Mouse (Mus musculus): Measurements from ENCODE around the gene Cdk20. TPM values are rescaled to one million over a fixed set of nuclear protein-coding genes. Genes with fewer than 3 reads are reported as not detected.

Gene Cdk20
- total RNA-seq (2014; fragmentation: Nextera tagmentation), result 1.5 and 4.1 TPM in 2 replicates
- 2.5 and 3.3 TPM in 2 replicates for total RNA-seq (2017)

DNA sequence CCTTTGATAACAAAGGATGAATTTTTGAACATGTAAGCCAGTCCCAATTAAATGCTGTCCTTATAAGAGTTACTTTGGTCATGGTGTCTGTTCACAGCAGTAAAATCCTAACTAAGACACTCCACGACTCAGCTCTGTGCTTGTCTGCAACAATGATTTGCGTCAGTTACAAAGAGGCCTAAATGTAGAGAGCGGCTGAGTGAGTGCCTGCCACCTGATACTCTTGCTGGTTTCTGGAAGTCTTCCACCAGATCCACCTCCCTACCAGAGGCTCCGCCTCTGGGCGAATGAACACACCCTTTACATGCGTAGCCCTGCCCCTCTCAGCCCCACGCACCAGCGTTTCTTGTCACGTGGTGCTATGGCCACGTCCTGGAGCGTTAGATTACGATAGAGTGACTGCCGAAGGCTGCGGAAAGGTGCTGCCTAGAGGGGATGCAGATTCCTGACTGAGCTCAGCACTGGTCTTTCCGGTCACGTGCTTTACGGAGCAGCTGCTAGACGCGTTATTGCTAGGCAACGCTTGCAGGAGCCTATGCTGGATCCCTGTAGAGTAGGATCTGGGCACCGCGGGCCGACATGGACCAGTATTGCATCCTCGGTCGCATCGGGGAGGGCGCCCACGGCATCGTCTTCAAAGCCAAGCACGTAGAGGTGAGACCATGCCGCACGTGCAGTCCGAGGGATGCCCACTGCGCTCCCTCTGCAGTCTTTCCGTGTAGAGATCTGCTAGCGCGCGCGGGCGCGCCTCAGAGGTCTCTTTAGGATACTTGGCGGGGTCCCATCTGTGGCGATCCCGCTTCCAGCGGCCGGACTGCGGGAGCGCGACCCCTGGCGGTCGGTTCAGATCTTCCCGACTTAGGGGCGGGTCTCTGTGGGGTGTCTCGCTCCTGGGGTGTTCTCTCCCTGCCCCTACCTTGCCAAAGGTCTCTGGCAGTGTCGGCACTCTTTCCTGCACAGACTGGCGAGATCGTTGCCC, at the start of gene Cdk20:
Gene Cdk20, plus strand, starts transcription at position 298 of the 979 bp plus-strand sequence.
- ATAC-seq (replicated peaks; ENCODE audit: poor library complexity, severe bottlenecking), result peak; percentile 91

DNA sequence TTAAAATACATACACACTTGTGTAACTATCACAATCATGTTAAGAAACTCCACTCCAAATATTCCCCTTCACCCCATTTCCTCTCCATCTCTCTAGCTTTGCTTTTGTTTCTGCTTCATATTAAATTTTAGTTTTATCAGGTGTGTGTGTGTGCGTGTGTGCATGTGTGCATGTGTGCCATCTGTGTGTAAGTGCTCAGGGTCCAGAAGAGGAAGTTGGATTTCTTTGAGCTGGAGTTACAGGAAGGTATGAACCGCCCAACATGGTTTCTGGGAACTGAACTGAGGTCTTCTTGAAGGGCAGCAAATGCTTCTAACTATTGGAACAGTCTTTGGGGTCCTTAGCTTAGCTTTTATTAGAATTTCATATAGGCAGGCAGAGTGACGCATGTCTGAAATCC, 47.2 kb upstream of the Cdk20 start:
- peak; percentile 63 for ATAC-seq (replicated peaks; ENCODE audit: poor library complexity, severe bottlenecking)

DNA sequence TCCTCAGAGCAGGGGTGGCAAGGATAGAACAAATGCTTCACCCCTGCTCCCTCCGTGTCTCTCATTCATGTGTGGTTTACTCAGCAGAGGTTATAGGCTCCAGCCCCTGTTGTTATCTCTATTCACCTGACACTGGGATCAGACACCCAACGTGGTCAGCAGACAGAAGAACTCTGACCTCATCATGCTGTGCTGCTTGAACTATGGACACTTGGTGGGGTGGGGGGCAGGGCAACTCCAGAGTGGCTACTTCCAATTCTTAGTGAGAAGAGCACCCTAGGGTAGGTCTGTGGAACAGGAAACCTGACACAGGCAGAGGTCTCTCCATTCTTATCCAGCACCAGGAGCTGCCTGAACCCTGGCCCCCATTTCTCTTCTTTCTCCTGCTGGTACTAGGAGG, 46.1 kb upstream of the Cdk20 start:
- no peak for ATAC-seq (replicated peaks; ENCODE audit: poor library complexity, severe bottlenecking)

DNA sequence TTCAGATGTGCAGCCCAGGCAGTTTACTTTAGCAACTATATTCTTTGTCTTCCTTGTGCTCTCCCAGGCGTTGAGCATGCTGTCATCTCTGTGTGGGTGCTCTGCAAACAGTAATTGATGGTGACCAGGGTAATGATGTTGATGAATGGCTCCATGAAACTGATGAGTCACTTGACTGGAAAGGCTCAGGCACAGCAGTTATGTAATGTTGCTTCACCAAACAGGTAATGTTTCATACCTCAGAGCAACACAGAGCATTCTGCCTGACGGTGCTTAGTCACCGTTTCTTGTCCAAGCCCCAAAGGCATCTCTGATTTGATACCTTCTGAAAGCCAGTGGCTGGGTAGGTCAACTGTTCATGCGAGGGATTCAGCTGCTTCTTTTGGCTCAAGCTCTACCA, 43.7 kb upstream of the Cdk20 start:
- ATAC-seq (replicated peaks; ENCODE audit: poor library complexity, severe bottlenecking), result no peak

DNA sequence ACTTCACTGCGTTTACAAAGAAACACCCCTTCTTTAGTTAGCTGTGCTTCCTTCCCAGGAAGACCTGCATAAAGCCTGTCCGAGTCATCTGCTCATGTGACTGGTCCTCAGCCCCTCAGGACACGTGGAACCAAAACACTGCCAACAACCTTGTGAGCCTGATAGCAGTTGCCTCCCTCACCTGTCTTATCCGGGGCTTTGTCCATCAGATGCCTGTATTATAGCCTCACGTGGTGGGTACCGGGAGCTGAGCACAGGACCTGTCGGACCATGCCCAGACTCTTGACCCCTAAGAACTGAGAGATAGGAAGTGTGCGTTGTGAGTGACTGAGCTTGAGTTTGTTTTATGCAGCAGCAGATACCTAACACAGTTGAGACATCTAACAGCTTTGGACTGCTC, 35.1 kb upstream of the Cdk20 start:
- ATAC-seq (replicated peaks; ENCODE audit: poor library complexity, severe bottlenecking), result no peak

DNA sequence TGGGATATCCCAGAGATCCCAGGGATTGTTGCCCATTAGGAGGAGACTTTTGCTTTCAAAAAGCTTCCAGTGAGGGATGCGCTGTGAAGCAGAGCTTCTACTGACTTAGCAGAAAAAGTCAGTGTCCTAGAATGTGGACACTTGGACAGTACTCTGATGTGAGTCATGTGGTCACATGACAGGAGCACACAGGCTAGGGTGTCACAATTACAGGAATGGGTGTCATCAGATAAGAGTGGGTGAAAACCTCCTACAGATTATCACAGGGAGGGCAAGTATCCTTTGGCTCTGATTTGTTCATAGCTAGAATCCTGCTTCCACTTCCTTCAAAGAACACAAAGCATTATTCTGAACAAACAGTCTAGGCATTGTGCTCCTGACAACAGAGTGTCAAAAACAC, 34.0 kb upstream of the Cdk20 start:
- ATAC-seq (replicated peaks; ENCODE audit: poor library complexity, severe bottlenecking), result peak; percentile 33

DNA sequence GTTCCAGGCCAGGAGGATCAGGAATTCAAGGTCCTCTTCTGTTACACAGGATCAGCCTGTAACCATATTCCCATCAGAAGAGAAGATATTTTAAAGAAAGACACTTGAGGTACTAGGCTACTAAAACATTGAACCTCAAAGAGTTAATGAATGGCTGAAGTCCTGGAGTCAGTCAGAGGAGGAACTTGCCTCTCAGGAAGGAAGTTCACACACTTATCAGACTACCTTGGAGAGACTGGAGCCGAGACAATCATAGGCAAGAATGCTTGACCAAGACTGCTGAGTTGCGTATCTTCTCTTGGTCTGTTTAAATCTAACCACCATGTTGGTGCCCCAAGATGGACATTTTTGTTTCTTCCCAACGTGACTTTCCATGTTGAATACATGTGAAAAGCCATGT, 32.2 kb upstream of the Cdk20 start:
- ATAC-seq (replicated peaks; ENCODE audit: poor library complexity, severe bottlenecking), result no peak

DNA sequence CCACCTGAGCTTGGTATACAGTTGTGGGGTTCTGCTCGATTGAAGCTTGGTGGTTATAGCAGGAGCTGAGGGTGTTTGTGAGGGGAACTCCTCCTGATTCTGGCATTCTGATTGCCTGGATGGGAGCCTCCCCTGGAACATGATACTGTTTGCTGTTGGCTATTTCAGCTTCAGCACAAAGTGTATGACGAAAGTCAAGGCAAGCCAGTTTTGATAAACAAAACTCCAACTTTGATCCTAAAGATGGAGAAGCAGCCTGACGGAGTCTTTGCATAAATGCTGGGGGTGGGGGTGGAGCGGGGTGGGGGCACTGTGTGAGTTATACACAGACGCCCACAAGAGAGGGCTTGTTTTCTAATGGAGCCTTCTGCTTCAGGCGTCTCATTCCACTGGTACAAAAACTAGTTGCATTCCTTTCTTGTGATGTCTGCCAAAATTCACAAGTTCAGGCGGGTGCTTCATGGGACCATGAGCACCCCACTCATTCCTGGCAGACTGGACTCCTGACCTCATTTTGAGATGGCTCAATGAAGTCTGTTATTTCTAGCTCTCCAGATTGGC, 31.2 kb upstream of the Cdk20 start:
- ATAC-seq (replicated peaks; ENCODE audit: poor library complexity, severe bottlenecking), result no peak

DNA sequence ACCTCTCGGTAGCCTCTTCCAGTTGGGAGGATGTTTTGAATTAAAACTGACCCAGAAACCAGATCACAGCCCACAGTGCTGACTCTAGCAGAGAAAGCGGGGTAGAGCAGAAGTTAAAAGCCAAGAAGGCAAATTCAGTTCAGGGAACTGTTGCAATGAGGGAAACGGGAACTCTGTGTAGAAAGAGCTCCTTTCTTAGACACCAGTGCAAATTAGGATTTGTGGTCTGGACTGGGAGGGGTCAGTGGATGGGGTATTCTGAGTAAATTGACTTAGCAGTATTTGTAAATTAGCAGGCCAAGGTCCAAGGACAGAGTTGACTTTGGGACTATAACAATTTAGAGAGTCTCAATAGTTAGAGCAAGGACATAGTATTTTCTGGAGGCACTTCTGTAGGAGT, 30.1 kb upstream of the Cdk20 start:
- ATAC-seq (replicated peaks; ENCODE audit: poor library complexity, severe bottlenecking), result peak; percentile 93

DNA sequence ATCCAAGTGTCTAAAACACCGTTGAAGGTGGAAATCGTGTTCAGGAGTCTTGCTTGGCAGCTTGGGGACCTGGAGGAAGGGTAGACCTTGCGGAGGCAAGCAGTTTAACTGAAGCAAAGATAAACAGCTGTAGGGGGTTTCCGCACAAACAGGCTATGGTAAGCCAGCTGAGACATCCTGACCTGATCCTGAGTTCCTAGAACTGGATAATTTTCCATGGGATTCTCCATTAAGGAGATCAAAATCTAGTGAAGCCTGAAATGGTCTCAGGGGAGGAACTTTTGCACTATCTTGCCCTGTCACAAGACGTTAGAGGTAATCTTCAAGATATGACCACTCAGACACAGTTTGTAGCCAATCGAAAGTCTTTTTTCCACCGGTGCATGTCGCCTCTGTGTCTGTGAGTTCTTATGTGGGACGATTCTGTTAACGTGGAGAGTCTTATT, 29.6 kb upstream of the Cdk20 start:
- ATAC-seq (replicated peaks; ENCODE audit: poor library complexity, severe bottlenecking), result no peak

DNA sequence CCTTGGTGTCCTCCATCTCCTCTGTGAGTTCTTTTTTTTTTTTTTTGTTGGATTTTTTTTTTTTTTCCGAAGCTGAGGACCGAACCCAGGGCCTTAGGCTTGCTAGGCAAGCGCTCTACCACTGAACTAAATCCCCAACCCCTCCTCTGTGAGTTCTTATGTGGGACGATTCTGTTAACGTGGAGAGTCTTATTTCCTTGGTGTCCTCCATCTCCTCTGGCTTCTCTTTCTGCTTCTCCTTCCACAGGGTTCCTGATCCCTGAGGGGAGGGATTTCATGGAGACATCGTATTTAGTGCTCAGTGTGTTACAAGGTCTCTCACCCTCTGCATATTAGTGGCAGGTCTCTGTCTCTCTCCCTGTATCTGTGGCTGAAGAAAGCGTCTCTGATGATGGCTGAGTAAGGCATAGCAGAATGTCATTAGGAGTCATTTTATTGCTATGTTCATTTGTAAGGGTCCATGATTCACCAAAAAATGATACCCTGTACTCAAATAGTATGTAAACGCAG, 29.1 kb upstream of the Cdk20 start:
- no peak for ATAC-seq (replicated peaks; ENCODE audit: poor library complexity, severe bottlenecking)

DNA sequence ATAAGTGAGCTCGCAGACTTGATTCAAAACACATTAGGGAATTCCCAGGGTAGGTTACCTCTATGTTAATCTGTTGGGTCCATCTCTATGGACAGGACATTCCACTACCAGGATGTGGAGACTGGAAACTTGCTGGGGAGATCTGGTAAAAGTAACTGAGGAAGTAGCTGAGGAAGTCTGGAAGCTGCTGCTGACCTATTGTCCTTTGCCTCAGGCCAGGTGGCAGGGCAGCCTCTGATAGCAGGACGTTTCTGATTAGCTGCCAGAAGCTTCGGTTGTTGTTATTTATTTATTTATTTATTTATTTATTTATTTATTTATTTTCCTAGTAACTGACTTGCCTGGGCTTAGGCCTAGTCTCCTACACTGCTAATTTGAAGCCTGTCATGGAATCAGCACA, 28.6 kb upstream of the Cdk20 start:
- no peak for ATAC-seq (replicated peaks; ENCODE audit: poor library complexity, severe bottlenecking)

DNA sequence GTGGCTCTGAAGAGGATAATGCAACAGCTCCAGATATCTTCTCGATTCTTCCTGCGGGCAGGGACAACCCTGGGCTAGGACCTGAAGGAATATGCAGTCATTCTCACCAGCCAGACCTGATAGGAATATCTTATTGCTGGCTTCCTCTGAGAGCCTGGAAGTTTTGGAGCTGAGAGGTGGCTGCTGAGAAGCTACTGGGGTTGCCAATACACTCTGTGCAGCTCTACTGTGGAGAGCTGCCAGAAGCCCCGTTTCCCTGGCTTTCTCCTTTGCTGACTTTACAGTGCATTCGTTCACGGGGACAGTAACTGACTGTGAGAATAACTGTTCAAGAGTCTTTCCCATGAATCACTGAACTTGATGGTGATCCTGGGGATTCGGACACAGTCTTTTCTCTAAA, 26.6 kb upstream of the Cdk20 start:
- ATAC-seq (replicated peaks; ENCODE audit: poor library complexity, severe bottlenecking), result no peak

DNA sequence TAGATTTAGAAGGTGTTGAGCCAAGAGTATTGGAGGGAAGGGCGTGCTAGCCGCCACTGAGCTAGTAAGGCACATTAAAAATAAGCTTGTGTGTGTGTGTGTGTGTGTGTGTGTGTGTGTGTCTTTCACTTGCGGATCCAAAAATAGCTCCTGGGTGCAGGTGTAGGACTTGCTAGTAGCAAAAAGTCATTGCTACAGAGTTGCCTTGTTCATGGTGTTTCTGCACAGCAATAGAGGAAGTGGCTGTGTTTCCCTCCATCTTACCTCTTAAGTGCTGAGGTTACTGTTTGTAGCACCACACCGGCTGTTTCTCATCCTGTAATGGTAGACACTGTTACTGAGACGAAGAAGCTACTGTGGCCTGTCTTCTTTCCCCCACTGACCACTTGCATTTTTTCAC, 24.1 kb upstream of the Cdk20 start:
- ATAC-seq (replicated peaks; ENCODE audit: poor library complexity, severe bottlenecking), result peak; percentile 90

DNA sequence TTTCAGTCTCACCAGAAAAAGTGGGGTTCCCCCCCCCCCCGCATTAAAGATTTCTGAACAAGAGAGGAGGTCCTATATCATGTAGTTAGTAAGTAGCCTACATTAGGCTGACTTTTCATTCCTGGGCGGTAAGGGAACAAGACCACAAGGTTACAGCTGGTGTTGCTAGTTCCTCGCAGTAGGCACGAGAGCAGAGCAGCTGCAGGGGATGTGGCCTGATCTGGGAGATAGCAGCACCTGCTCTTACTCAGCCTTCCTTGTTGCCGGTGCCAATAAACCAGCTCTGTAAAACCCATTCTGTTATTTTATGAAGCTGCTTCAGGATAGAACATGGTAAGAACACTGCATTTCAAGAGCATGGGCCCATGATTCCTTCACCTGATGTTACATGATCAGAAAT, 21.5 kb upstream of the Cdk20 start:
- peak; percentile 51 for ATAC-seq (replicated peaks; ENCODE audit: poor library complexity, severe bottlenecking)

DNA sequence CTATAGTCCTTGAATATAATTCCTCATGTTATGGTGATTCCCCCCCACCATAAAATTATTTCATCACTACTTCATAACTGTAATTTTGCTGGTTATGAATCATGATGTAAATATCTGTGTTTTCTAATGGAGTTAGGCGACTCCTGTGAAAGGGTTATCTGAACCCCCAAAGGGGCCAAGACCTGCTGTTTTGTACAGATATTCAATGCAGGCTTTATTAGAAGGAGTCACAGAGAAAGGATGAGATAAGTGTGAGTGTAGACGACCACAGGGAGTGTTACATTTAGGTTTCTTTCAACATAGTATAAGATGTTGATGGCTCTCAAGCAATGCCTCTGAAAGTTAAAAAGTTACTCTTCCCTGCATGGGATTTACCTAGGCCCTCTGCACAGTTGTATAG, 20.8 kb upstream of the Cdk20 start:
- no peak for ATAC-seq (replicated peaks; ENCODE audit: poor library complexity, severe bottlenecking)

DNA sequence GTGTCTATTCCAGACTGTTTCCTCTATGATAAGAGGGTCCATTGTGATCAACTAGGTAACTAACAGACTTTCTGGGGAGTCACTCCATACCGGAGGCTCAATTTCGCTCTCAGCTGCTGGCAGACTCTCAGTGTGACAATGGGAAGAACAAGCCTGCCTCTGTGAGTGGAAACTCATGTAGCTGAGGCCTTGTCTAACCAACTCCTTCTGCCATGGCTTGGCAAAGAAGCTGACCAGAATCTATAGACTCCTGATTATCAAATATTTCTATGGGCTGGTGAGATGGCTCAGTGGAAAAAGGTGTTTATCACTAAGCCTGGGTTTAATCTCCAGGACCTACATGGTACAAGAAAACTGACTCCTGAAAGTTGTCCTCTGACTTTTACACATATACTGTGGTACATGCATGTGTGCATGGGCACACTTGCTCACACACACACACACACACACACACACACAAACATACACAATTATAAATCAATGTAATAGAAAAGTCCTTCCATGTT, 19.3 kb upstream of the Cdk20 start:
- no peak for ATAC-seq (replicated peaks; ENCODE audit: poor library complexity, severe bottlenecking)

DNA sequence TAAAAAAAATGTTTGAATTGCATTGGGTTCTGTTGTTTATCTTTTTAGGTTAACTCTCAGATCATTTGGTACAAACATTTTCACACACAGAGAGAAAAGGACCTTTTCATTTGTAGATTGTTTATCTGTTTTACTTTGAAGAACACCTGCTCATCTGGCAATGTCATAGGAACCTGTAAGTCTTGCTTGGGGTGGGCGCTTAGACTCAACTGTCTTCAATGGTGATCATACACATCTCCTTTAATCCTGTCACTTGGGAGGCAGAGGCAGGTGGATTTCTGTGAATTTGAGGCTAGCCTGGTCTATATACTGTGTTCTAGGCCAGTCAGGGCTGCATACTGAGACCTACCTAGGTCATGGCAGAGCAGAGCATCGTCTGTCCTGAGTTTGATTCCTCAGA, 16.5 kb upstream of the Cdk20 start:
- ATAC-seq (replicated peaks; ENCODE audit: poor library complexity, severe bottlenecking), result no peak

DNA sequence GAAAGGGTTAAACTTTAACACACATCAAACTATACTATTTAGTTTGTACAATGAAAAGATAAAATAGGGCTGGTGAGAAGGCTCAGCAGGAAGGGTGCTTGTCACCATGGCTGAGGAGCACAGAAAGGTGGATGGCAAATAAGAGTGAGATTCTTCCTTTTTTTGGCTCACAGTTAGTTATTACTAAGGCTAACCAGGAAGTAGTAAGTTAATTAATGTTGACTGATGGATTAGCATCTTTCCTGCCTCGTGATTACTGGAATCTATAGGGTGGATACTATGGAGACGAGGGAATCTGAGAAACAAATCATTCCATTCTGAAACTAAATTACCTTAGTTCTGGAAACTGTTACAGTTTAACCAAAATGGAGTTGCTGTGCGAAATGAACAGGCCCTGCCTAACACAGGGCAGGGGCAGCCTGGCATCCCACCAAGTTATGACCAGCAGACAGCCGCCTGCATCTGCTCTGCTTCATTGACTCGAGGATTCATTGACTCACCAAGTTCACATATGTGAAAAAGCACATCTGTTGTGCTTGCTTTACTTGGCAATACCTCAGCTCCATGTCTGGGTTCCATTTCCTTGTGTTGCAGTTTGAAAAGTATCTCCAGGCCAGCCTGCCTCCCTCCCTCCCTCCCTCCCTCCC, 15.0 kb upstream of the Cdk20 start:
- ATAC-seq (replicated peaks; ENCODE audit: poor library complexity, severe bottlenecking), result no peak

DNA sequence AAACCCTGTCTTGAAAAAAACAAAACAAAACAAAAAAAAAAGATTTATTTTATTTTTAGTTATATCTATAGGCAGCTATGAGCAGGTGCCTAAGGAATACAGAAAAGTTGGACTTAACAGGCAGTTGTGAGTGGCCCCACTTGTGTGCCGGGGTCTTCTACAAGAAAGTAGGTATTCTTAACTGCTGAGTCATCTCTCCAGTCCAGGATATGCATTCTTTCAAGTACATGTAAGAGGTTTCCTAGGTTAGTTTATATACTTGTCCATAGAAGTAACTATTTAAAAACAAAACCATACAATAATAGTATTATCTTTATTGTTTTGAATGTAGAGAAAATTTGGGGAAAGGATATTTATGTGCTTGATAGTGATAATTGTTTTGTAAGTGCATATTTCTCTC, 11.3 kb upstream of the Cdk20 start:
- no peak for ATAC-seq (replicated peaks; ENCODE audit: poor library complexity, severe bottlenecking)

DNA sequence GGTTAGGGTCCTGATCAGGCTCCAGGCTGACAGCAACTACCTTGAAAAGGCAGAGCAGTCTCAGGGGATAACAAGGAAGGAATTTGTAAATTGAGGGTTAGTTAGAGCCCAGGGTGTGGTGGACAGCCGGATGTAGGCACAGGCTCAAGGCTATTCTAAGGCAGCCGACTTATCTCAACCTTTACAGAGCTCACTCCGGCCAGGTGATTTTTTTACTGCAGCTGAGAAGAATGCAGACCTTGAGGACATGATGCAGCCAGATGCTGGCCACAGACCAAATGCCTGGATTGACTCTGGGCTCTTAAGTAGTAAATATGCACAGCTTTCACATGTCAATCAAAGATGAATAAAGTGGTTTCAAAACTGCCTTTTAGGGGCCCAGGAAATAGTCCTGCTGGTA, 10.7 kb upstream of the Cdk20 start:
- ATAC-seq (replicated peaks; ENCODE audit: poor library complexity, severe bottlenecking), result no peak
